Mouse (Mus musculus) liver, embryonic 12.5 days (tissue): ENCODE data around the gene Rassf2. TPM values are rescaled to one million over a fixed set of nuclear protein-coding genes. Genes with fewer than 3 reads are reported as not detected.

Source experiments
- ATAC-seq: fragments of 200-750 bp; cut with Nextera tagmentation; 2 replicates; pipeline ENCODE4 v1.8.0; 2017; ENCODE audit warnings: moderate number of reproducible peaks, mild to moderate bottlenecking, moderate library complexity
- H3K27ac ChIP-seq: fragments of 300-500 bp; sonication (generic); 2 replicates; pipeline ENCODE4 v1.5.1; 2016; ENCODE audit warnings: mild to moderate bottlenecking
- H3K27me3 ChIP-seq: fragments of 300-500 bp; sonication (generic); replicated peaks from 2 replicates; pipeline ENCODE4 v1.6.1; 2016; ENCODE audit warnings: mild to moderate bottlenecking, moderate library complexity
- H3K36me3 ChIP-seq: fragments of 300-500 bp; sonication (generic); 2 replicates; pipeline ENCODE4 v1.6.1; 2016; ENCODE audit warnings: mild to moderate bottlenecking, moderate library complexity
- H3K4me1 ChIP-seq: fragments of 300-500 bp; sonication (generic); 2 replicates; pipeline ENCODE4 v1.6.1; 2016
- H3K4me2 ChIP-seq: fragments of 300-500 bp; sonication (generic); 2 replicates; pipeline ENCODE4 v1.6.1; 2016; ENCODE audit warnings: mild to moderate bottlenecking, moderate library complexity
- H3K4me3 ChIP-seq: fragments of 300-500 bp; sonication (generic); 2 replicates; pipeline ENCODE4 v1.5.1; 2016; ENCODE audit warnings: mild to moderate bottlenecking, moderate library complexity
- H3K9ac ChIP-seq: fragments of 300-500 bp; sonication (generic); 2 replicates; pipeline ENCODE4 v1.6.1; 2016; ENCODE audit warnings: mild to moderate bottlenecking, moderate library complexity
- H3K9me3 ChIP-seq: fragments of 300-500 bp; sonication (generic); replicated peaks from 2 replicates; pipeline ENCODE4 v1.6.1; 2016; ENCODE audit warnings: mild to moderate bottlenecking, moderate library complexity
- WGBS: fragments of 180-500 bp; shearing (Covaris S2); methylation state at CpG from one replicate; pipeline ENCODE4 v1.1.7; 2016; ENCODE audit not compliant: insufficient replicate concordance; 5-methylcytosine and 5-hydroxymethylcytosine counted together
- polyA plus RNA-seq: library from polyadenylated mRNA; unstranded; fragments of >200 nt; fragmentation: Nextera tagmentation; extraction: Ambion mirVana; gene quantifications from 2 replicates; pipeline ENCODE4 v1.2.1, GENCODE M21; 2016

Rassf2 gene
- polyA plus RNA-seq, 1 experiment from 2014 or later = 3.1 TPM

- H3K36me3 ChIP-seq = no peaks in the 10 kb centered on the region
- H3K27ac ChIP-seq = no peak overlapping the region
- no peak for ATAC-seq
- 71% methylated on average over 11 of the region's 11 CpGs for WGBS
- H3K9me3 ChIP-seq = no peaks in the 10 kb centered on the region
- H3K27me3 ChIP-seq = peaks cover 43% of the 10 kb centered on the region
- no peak overlapping the region for H3K4me3 ChIP-seq
- H3K4me1 ChIP-seq = peaks cover 62% of the 10 kb centered on the region
- no peak overlapping the region for H3K4me2 ChIP-seq
- no peak overlapping the region for H3K9ac ChIP-seq
These were observed 1.5 kb upstream of the Rassf2 start for GRCm38 (mm10) chr2:132031364-132032095.

GRCm38 (mm10) chr2:132030418-132031363 is 633 bp upstream of the Rassf2 start:
- Histone ChIP-seq H3K4me3 (peak overlapping the region; percentile 58), H3K27ac (no peak overlapping the region), H3K4me1 (peaks cover 56% of the 10 kb centered on the region), H3K9ac (0 out of 2 replicates have a peak overlapping the region, but pooled peaks have one; percentile 44), H3K9me3 (no peaks in the 10 kb centered on the region), H3K27me3 (peaks cover 43% of the 10 kb centered on the region), H3K36me3 (no peaks in the 10 kb centered on the region), H3K4me2 (peak overlapping the region; percentile 83)
- no peak for ATAC-seq
- WGBS = 34% methylated on average over 23 of the region's 23 CpGs

GRCm38 (mm10) chr2:132028894-132029605 is 1.0 kb downstream of the Rassf2 start:
- H3K4me2 ChIP-seq = peak overlapping the region; percentile 83
- peak overlapping the region; percentile 44 for H3K9ac ChIP-seq
- no peaks in the 10 kb centered on the region for H3K9me3 ChIP-seq
- H3K4me3 ChIP-seq = peak overlapping the region; percentile 58
- peak overlapping the region; percentile 15; the same call in 1 of the 2 replicates for H3K27ac ChIP-seq
- H3K27me3 ChIP-seq = peaks cover 43% of the 10 kb centered on the region
- peaks cover 40% of the 10 kb centered on the region for H3K4me1 ChIP-seq
- WGBS = under 1% methylated on average over 36 of the region's 36 CpGs
- H3K36me3 ChIP-seq = no peaks in the 10 kb centered on the region
- ATAC-seq = peak; percentile 38

GRCm38 (mm10) chr2:132028107-132028506 is 2.0 kb downstream of the Rassf2 start:
- H3K9ac ChIP-seq = no peak overlapping the region
- no peaks in the 10 kb centered on the region for H3K36me3 ChIP-seq
- 38% methylated on average over 5 of the region's 5 CpGs for WGBS
- no peaks in the 10 kb centered on the region for H3K9me3 ChIP-seq
- H3K27ac ChIP-seq = no peak overlapping the region
- peak overlapping the region; percentile 83 for H3K4me2 ChIP-seq
- H3K4me3 ChIP-seq = peak overlapping the region; percentile 58
- no peak for ATAC-seq
- H3K27me3 ChIP-seq = peaks cover 43% of the 10 kb centered on the region
- H3K4me1 ChIP-seq = peaks cover 31% of the 10 kb centered on the region

- Histone ChIP-seq H3K4me2 (0 out of 2 replicates have a peak overlapping the region, but pooled peaks have one; percentile 83), H3K36me3 (no peaks in the 10 kb centered on the region), H3K9me3 (no peaks in the 10 kb centered on the region), H3K4me3 (no peak overlapping the region), H3K27ac (no peak overlapping the region), H3K27me3 (peaks cover 43% of the 10 kb centered on the region), H3K4me1 (peaks cover 33% of the 10 kb centered on the region), H3K9ac (no peak overlapping the region)
- ATAC-seq = no peak
- 18% methylated on average over 5 of the region's 5 CpGs for WGBS
These were observed 2.7 kb downstream of the Rassf2 start for GRCm38 (mm10) chr2:132027366-132027765.

GRCm38 (mm10) chr2:132024028-132024427 is 6.0 kb downstream of the Rassf2 start:
- Histone ChIP-seq H3K27me3 (peaks cover 19% of the 10 kb centered on the region), H3K4me1 (peaks cover 35% of the 10 kb centered on the region), H3K9me3 (no peaks in the 10 kb centered on the region), H3K4me2 (no peak overlapping the region), H3K27ac (no peak overlapping the region), H3K4me3 (no peak overlapping the region), H3K9ac (no peak overlapping the region), H3K36me3 (no peaks in the 10 kb centered on the region)
- 44% methylated on average over 4 of the region's 4 CpGs for WGBS
- ATAC-seq = no peak

GRCm38 (mm10) chr2:132022621-132023020 is 7.4 kb downstream of the Rassf2 start:
- Histone ChIP-seq H3K27me3 (peaks cover 8% of the 10 kb centered on the region), H3K9me3 (no peaks in the 10 kb centered on the region), H3K27ac (no peak overlapping the region), H3K4me1 (peaks cover 35% of the 10 kb centered on the region), H3K9ac (no peak overlapping the region), H3K4me2 (no peak overlapping the region), H3K4me3 (no peak overlapping the region), H3K36me3 (no peaks in the 10 kb centered on the region)
- ATAC-seq = no peak
- WGBS = 29% methylated on average over 8 of the region's 8 CpGs

- H3K9ac ChIP-seq = no peak overlapping the region
- ATAC-seq = no peak
- H3K27me3 ChIP-seq = 0 out of 2 replicates have a peak, but pooled peaks cover 4% of the 10 kb centered on the region
- peaks cover 38% of the 10 kb centered on the region for H3K4me1 ChIP-seq
- H3K36me3 ChIP-seq = no peaks in the 10 kb centered on the region
- no peak overlapping the region for H3K27ac ChIP-seq
- no peak overlapping the region for H3K4me2 ChIP-seq
- 56% methylated on average over 4 of the region's 4 CpGs for WGBS
- H3K9me3 ChIP-seq = no peaks in the 10 kb centered on the region
- no peak overlapping the region for H3K4me3 ChIP-seq
These were observed 8.4 kb downstream of the Rassf2 start for GRCm38 (mm10) chr2:132021616-132022015.

GRCm38 (mm10) chr2:132020991-132021541 is 9.0 kb downstream of the Rassf2 start:
- Histone ChIP-seq H3K4me1 (peaks cover 38% of the 10 kb centered on the region), H3K27me3 (0 out of 2 replicates have a peak, but pooled peaks cover 4% of the 10 kb centered on the region), H3K36me3 (no peaks in the 10 kb centered on the region), H3K9me3 (no peaks in the 10 kb centered on the region), H3K4me2 (0 out of 2 replicates have a peak overlapping the region, but pooled peaks have one; percentile 18), H3K9ac (no peak overlapping the region), H3K27ac (peak overlapping the region; percentile 46), H3K4me3 (no peak overlapping the region)
- 23% methylated on average over 5 of the region's 5 CpGs for WGBS
- no peak for ATAC-seq

- no peaks in the 10 kb centered on the region for H3K36me3 ChIP-seq
- no peak for ATAC-seq
- 52% methylated on average over 7 of the region's 7 CpGs for WGBS
- peaks cover 38% of the 10 kb centered on the region for H3K4me1 ChIP-seq
- 0 out of 2 replicates have a peak, but pooled peaks cover 4% of the 10 kb centered on the region for H3K27me3 ChIP-seq
- H3K27ac ChIP-seq = peak overlapping the region; percentile 46
- no peaks in the 10 kb centered on the region for H3K9me3 ChIP-seq
- H3K4me3 ChIP-seq = no peak overlapping the region
- H3K4me2 ChIP-seq = peak overlapping the region; percentile 18
- no peak overlapping the region for H3K9ac ChIP-seq
These were observed 9.6 kb downstream of the Rassf2 start for GRCm38 (mm10) chr2:132020420-132020819.

- WGBS = 23% methylated on average over 3 of the region's 3 CpGs
- H3K27me3 ChIP-seq = 0 out of 2 replicates have a peak, but pooled peaks cover 4% of the 10 kb centered on the region
- ATAC-seq = no peak
- H3K27ac ChIP-seq = no peak overlapping the region
- H3K9me3 ChIP-seq = no peaks in the 10 kb centered on the region
- H3K9ac ChIP-seq = no peak overlapping the region
- no peak overlapping the region for H3K4me3 ChIP-seq
- H3K4me2 ChIP-seq = no peak overlapping the region; the same call in 1 of the 2 replicates
- no peaks in the 10 kb centered on the region for H3K36me3 ChIP-seq
- peaks cover 38% of the 10 kb centered on the region for H3K4me1 ChIP-seq
These were observed 10.7 kb downstream of the Rassf2 start for GRCm38 (mm10) chr2:132019372-132019811.
